Mouse (Mus musculus): ENCODE data around the gene Igfbp5.
A peak's percentile ranks its signal among the peaks of the same experiment; 100 is the strongest.

Gene Igfbp5

DNA sequence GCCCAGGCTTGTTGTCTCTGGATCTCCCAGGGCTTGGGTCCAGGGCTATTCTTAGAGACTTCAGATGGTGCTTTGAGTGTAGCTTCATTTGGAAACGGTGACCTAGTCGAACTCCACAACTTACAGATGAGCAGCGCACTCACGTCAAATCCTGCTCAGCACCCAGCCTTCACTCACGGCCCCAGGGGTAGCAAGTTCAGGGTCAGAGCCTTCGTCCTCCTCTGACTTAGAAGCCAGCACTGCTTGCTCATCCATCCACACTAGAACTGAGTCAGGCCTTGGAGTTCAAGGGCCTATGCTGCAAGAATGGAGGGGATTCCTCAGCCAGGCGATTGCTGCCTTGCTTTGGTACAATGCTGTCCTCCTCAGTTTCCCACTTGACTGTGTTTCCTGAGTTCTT lies 34.9 kb downstream of the Igfbp5 start:
- DNase-seq (ENCODE audit: low spot score), result no peak

DNA sequence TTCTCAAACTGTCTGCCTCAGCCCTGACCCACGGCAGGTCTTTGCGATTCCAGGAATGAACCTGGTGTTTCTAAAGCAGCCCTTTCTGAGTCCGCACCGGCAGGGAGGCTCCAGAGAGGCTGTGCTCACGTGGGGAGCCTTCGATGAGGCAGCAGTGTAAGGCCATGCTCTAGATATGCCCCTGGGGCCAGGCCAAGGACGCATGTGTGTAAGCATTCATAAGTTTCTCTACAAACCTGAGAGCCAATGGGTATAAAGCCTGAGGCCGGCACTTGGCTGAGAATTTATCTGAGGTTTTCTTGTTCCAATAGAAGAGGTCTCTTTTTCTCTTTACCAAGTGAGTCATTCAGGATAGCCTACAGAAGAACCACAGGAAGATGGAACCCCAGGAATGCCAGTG lies 35.3 kb downstream of the Igfbp5 start:
- no peak for DNase-seq (ENCODE audit: low spot score)

- DNase-seq (ENCODE audit: low spot score), result no peak
These were observed 41.1 kb downstream of the Igfbp5 start for GRCm38 (mm10) chr1:72833563-72833962.

DNA sequence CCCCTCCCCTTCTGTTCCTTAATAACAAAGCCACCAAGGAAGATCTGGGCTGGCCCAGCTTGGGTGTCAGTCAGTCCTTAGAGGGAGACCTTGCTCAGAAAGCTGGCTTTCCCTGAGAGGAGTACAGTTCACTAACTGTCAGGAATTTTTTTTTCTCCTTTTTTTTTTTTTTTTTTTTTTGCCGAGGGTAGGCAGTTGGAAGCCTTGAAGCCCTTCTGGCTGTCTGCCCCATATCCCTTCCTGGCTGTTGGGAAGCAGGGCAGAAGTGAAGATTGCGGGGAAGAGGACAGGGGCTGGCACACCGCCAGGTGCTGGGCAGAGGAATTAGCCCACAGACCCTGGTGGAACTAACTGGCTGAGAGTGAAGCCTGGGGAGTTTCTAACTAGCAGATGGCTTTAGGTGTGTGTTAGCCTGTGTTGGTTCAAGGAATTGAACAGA lies 42.0 kb downstream of the Igfbp5 start:
- DNase-seq (ENCODE audit: low spot score), result peak; percentile 44

GRCm38 (mm10) chr1:72830485-72830884 lies 44.2 kb downstream of the Igfbp5 start:
- DNase-seq (ENCODE audit: low spot score), result no peak

DNA sequence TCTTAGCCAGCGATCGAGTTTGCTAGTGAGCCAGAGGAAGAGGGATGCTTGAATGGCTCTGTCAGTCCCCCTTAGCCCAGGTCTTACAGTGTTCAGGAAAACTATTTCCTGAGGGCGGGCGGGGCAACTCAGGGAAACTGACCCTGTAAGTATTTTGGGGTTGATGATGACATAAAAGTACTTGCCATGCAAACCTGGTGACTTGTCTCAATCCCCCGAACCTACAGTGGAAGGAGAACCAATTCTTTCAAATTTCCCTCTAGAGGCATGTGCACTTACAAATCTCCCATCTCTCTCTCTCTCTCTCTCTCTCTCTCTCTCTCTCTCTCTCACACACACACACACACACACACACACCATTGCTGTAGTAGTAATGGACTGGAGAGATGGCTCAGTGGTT lies 45.8 kb downstream of the Igfbp5 start:
- DNase-seq (ENCODE audit: low spot score), result no peak

- no peak for DNase-seq (ENCODE audit: low spot score)
These were observed 47.0 kb downstream of the Igfbp5 start for GRCm38 (mm10) chr1:72827411-72828315.

DNA sequence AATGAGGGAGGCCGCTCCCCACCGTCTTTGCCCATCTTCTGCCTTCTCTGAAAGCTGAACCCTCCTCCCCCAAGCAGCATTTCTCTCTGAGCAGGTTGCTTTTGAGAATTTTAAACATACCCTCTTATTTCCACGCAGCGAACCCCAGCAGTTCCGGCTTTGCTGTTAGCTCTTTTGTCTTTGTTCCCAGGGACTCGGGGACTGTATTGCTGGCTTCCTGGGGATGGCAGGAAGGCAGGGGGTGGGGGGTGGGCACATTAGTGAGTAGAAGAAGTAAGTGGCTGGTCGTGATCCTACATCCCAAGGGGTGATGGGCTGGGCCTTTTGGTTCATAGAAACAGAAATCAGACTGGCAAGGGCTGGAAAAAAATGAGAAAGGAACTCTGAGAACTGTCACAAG lies 47.8 kb downstream of the Igfbp5 start:
- no peak for DNase-seq (ENCODE audit: low spot score)

GRCm38 (mm10) chr1:72826446-72826845 lies 48.2 kb downstream of the Igfbp5 start:
- no peak for DNase-seq (ENCODE audit: low spot score)

- no peak for DNase-seq (ENCODE audit: low spot score)
These were observed 48.8 kb downstream of the Igfbp5 start for GRCm38 (mm10) chr1:72825921-72826320.

DNA sequence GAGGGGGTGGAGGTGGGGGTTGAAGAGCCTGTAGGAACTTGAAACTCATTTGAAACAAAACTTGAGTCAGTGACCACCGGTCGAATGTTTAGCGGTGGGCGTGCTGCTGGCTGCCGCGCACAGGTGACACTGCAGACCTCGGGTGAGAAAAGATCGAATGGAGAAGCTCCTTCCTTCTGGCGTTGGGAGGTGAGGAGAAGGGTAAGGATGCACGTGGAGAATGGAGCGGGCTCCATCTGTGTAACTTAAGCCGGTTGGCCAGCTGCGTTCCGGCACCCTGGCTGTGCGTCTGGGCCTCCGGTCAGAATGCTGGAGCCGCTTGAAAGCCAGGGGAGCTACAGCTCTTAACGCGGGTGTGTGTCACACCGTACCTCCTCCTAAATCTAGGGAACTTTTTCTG lies 49.4 kb downstream of the Igfbp5 start:
- DNase-seq (ENCODE audit: low spot score), result no peak

GRCm38 (mm10) chr1:72824707-72825101 lies 50.0 kb downstream of the Igfbp5 start:
- DNase-seq (ENCODE audit: low spot score), result no peak

GRCm38 (mm10) chr1:72823751-72824706 lies 50.7 kb downstream of the Igfbp5 start, which contains the start of gene Igfbp2:
Gene Igfbp2, plus strand, starts transcription at chr1:72824503.
- DNase-seq (ENCODE audit: low spot score), result no peak

DNA sequence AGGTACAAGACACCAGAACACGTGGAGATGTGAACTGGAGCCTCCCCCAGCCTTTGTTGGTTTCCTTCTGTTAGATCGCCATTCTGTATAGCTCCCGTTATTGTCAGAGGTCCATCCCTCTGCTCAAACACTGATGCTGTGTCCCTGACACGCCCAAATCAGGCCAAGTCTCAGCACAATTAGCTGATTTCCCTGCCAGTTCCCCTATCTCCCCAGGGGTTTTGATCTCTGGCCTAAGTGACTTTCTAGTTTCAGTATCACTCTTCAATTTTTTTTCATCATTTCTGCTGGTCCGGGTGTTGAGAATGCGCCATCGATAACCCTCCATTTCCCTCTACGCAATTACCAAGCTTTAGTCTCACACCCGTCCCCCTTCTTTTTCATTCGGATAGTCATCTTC lies 51.8 kb downstream of the Igfbp5 start:
- DNase-seq (ENCODE audit: low spot score), result no peak

- DNase-seq (ENCODE audit: low spot score), result no peak
These were observed 54.7 kb downstream of the Igfbp5 start for GRCm38 (mm10) chr1:72819995-72820394.

DNA sequence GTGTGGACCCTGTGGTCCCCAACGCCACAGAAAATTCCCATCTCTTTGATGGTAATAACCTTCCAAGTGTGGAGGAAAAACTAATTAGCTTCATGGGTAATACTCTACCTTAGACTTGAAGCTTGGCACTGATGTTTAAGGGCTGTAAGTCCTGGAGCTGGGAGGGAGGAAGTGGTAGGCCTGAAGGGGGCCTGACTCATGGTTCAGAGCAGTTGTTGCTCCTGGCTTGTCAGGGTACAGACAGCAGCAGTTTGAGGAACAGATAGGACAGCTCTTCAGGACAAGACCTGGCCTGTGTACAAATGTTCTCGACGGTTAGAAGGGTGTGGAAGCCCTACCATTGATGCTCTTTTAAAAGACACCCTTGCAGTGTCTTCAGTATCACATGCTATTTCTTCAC lies 59.1 kb downstream of the Igfbp5 start:
- no peak for DNase-seq (ENCODE audit: low spot score)

- DNase-seq (ENCODE audit: low spot score), result no peak
These were observed 59.5 kb downstream of the Igfbp5 start for GRCm38 (mm10) chr1:72815184-72815583.

- no peak for DNase-seq (ENCODE audit: low spot score)
These were observed 60.9 kb downstream of the Igfbp5 start for GRCm38 (mm10) chr1:72813639-72814403.

- DNase-seq (ENCODE audit: low spot score), result no peak
These were observed 61.5 kb downstream of the Igfbp5 start for GRCm38 (mm10) chr1:72813089-72813638.

DNA sequence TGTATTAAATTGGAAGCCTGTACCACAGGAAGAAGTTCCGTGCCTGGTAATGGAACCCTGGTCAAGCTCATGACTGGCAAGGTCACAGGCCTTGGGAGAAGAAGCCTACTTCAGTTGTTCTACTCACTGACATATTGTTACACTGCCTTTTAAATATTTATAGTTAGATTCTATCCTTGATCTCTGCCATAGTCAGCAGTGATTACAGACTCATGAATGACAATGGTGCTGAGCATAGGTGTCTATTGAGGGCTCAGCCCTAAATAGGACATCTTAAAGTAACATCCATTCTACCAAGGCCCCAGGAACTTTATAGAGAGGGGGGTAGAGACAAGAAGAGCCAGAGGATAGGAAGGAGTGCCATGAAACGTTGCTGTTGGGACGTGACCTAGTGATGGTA lies 63.6 kb downstream of the Igfbp5 start:
- no peak for DNase-seq (ENCODE audit: low spot score)

GRCm38 (mm10) chr1:72809951-72810675 lies 64.6 kb downstream of the Igfbp5 start:
- no peak for DNase-seq (ENCODE audit: low spot score)

Measured in adipocyte (in vitro differentiated cells).